Mouse (Mus musculus) megakaryocyte, embryonic 14.5 days (primary cell): ENCODE measurements around the gene Tbc1d9b. TPM values are rescaled to one million over a fixed set of nuclear protein-coding genes. Genes with fewer than 3 reads are reported as not detected.

Source experiments
- H3K27me3 ChIP-seq: replicated peaks from 2 replicates; pipeline ENCODE3; 2012; ENCODE audit warnings: inconsistent platforms
- H3K36me3 ChIP-seq: replicated peaks from 2 replicates; pipeline ENCODE3; 2012; ENCODE audit warnings: low read length, inconsistent platforms, mixed read lengths
- H3K4me1 ChIP-seq: 2 replicates; pipeline ENCODE4 v1.6.1; 2012; ENCODE audit warnings: inconsistent platforms
- H3K4me3 ChIP-seq: replicated peaks from 2 replicates; pipeline ENCODE3; 2012; ENCODE audit warnings: moderate library complexity, mild to moderate bottlenecking, inconsistent platforms
- H3K9me3 ChIP-seq: 2 replicates; pipeline ENCODE4 v1.6.1; 2012; ENCODE audit warnings: inconsistent platforms
- FLI1 ChIP-seq: IDR thresholded peaks from 2 replicates; pipeline ENCODE4 v1.6.1; 2012; ENCODE audit warnings: low read length, inconsistent platforms, mixed read lengths
- GATA1 ChIP-seq: IDR thresholded peaks from 3 replicates; pipeline ENCODE4 v1.6.1; 2012; ENCODE audit warnings: mixed read lengths, low read length, inconsistent platforms, borderline replicate concordance
- polyA plus RNA-seq: library from polyadenylated mRNA; stranded (reverse); fragments of >175 nt; gene quantifications from 2 replicates; pipeline ENCODE4 v1.2.3, GENCODE M21; 2012; ENCODE audit warnings: low replicate concordance; ENCODE audit not compliant: insufficient read depth

The Tbc1d9b gene
- polyA plus RNA-seq, 1 experiment: 34.0 TPM

DNA sequence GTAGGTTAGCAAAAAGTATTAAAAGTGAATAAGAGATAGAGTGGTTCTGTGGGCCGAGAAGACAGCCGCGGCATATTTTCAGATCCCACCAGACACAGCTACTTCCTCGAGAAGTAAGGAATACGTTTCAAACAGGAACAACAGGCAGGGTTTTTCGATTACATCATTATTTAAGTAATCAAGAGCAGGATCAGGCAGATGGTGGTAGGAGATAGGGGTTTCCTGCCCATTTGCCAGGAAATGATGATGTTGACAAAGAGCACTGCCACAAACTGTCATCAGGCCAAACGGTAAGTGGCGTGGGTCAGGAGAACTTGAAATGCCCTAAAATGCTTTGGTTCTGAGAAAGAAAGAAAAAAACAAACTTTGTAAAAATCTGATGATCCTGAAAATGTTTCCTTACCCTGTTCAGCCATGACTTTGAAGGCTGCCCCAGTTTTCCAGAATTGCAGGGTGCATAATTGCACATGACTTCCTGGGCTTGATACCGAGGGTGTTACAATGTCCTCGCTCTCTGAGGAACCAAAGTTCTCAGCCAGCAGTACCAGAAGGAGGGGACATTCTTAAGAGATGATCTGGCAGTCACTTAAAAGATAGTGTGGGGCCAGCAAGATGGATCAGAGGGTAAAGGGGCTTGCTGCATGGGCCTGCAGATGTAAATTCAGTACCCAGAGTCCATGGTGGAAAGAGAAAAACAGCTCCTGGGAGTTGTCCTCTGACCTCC lies 3.1 kb downstream of the Tbc1d9b start:
- H3K9me3 ChIP-seq: no peaks in the 10 kb centered on the region
- peaks cover 63% of the 10 kb centered on the region for H3K4me1 ChIP-seq
- no peaks in the 10 kb centered on the region for H3K27me3 ChIP-seq
- peaks cover 47% of the 10 kb centered on the region for H3K36me3 ChIP-seq
- H3K4me3 ChIP-seq: peak overlapping the region; percentile 70
- TF ChIP-seq GATA1 (no peak), FLI1 (no peak)

DNA sequence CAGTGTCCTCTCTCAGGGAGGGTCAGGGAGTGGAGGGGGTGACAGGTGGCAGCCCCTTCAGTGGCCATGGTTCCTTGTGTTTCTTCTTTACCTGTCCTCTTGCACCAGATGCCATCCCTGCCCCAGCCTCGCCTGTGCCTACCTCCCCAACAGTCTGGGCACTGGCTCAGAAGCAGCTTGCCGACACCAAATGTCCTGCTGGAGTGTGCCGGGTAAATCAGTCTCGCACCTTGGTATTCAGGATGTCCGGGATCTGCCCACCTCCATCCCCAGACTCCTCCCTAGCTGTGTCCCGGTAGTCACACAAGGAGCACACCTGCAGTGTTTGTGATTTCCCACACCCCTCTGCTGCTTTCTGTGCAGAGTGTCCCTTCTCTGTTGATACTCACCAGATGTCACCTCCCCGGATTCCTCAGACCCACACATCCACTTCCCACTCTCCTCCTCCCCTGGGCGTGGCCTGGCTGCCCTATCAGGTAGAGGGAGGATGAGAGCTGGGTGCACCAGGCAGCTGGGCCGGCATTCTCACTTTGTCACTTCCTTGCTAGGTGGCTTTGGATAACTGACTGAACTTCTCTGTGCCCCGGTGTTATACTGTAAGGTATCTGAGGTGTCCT lies 7.1 kb downstream of the Tbc1d9b start:
- TF ChIP-seq GATA1 (no peak), FLI1 (no peak)
- no peaks in the 10 kb centered on the region for H3K9me3 ChIP-seq
- H3K27me3 ChIP-seq: no peaks in the 10 kb centered on the region
- H3K4me1 ChIP-seq: peaks cover 36% of the 10 kb centered on the region
- H3K36me3 ChIP-seq: peaks cover 84% of the 10 kb centered on the region
- no peak overlapping the region for H3K4me3 ChIP-seq

- Histone ChIP-seq H3K36me3 (peaks cover 93% of the 10 kb centered on the region), H3K4me3 (no peak overlapping the region), H3K9me3 (no peaks in the 10 kb centered on the region), H3K4me1 (peaks cover 24% of the 10 kb centered on the region), H3K27me3 (no peaks in the 10 kb centered on the region)
- TF ChIP-seq GATA1 (no peak), FLI1 (no peak)
Observed at GRCm38 (mm10) chr11:50139571-50139970, 8.4 kb downstream of the Tbc1d9b start.

- Histone ChIP-seq H3K36me3 (peaks cover 94% of the 10 kb centered on the region), H3K4me3 (no peak overlapping the region)
- TF ChIP-seq FLI1: no peak
- TF ChIP-seq GATA1: no peak
Observed at GRCm38 (mm10) chr11:50145529-50145928, 14.3 kb downstream of the Tbc1d9b start.

GRCm38 (mm10) chr11:50146121-50146520 lies 14.9 kb downstream of the Tbc1d9b start:
- no peak for TF ChIP-seq GATA1
- no peak for TF ChIP-seq FLI1
- H3K36me3 ChIP-seq: peaks cover 94% of the 10 kb centered on the region
- H3K4me1 ChIP-seq: peaks cover 10% of the 10 kb centered on the region; the same call in 1 of the 2 replicates
- H3K9me3 ChIP-seq: no peaks in the 10 kb centered on the region
- H3K27me3 ChIP-seq: no peaks in the 10 kb centered on the region
- no peak overlapping the region for H3K4me3 ChIP-seq

More at GRCm38 (mm10) chr11:50145529-50145928, 14.3 kb downstream of the Tbc1d9b start:
- Histone ChIP-seq H3K4me1 (peaks cover 10% of the 10 kb centered on the region; the same call in 1 of the 2 replicates), H3K9me3 (no peaks in the 10 kb centered on the region), H3K27me3 (no peaks in the 10 kb centered on the region)

DNA sequence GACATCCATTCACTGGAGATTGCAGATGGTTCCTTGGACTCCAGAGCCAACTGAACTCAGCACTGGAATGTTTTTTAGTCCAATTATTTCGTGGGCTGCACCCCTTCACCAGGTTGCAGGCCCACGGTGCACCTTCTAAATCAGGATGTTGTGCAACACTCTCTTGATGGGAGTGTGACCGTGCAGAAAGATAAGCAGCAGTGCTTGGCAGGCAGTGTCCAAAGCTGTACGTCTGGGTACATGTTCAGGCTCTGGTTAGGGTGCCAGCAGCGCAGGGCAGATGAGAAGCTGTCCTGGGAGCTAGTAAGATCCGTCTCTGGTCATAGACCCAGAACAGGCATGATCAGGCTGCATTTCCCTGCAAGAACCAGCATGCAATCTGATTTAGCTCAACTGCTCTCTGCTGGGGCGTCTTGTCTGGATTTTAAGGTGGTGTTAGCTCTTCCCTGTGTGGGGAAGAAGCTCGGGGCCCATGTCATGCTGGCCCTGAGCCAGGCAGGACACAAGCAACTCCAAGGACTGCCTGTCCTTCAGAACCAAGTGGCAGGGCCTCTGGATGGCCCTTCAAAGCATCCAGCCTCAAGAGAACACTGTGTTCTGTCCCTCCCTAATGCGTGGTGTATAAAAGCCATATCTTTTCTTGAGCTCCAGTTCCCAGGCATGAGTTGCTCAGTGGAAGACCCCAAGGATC lies 16.2 kb downstream of the Tbc1d9b start:
- no peaks in the 10 kb centered on the region for H3K27me3 ChIP-seq
- H3K4me3 ChIP-seq: no peak overlapping the region
- peaks cover 10% of the 10 kb centered on the region; the same call in 1 of the 2 replicates for H3K4me1 ChIP-seq
- no peak for TF ChIP-seq FLI1
- no peak for TF ChIP-seq GATA1
- H3K9me3 ChIP-seq: no peaks in the 10 kb centered on the region
- H3K36me3 ChIP-seq: peaks cover 94% of the 10 kb centered on the region

DNA sequence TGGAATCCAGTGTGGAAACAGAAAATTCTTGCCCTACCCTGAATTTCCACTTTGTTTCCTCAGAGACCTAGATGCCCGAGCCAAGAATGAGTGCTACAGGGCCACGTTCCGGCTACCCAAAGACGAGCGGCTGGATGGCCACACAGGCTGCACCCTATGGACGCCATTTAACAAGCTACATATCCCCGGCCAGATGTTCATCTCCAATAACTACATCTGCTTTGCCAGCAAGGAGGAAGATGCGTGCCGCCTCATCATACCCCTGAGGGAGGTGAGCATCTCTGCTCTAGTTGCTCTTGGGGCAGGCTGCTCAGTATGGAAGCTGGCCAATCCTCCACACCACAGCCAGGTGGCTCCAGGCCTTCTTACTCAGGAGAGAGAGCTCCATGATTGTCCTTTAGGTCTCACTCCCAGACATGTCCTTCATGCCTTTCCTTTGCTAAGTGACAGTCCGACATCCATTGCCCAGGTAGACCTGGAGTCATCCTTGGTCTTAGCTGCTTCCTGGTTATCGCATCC lies 16.8 kb downstream of the Tbc1d9b start:
- Histone ChIP-seq H3K4me3 (no peak overlapping the region), H3K27me3 (no peaks in the 10 kb centered on the region), H3K4me1 (peaks cover 10% of the 10 kb centered on the region; the same call in 1 of the 2 replicates), H3K36me3 (peaks cover 94% of the 10 kb centered on the region), H3K9me3 (no peaks in the 10 kb centered on the region)
- TF ChIP-seq FLI1: no peak
- no peak for TF ChIP-seq GATA1

- TF ChIP-seq GATA1 (no peak), FLI1 (no peak)
- Histone ChIP-seq H3K4me1 (peaks cover 10% of the 10 kb centered on the region; the same call in 1 of the 2 replicates), H3K36me3 (peaks cover 95% of the 10 kb centered on the region), H3K4me3 (no peak overlapping the region), H3K27me3 (no peaks in the 10 kb centered on the region), H3K9me3 (no peaks in the 10 kb centered on the region)
Observed at GRCm38 (mm10) chr11:50149200-50149599, 18.0 kb downstream of the Tbc1d9b start.

GRCm38 (mm10) chr11:50149603-50150150 lies 18.5 kb downstream of the Tbc1d9b start:
- Histone ChIP-seq H3K36me3 (peaks cover 98% of the 10 kb centered on the region), H3K4me1 (peaks cover 10% of the 10 kb centered on the region; the same call in 1 of the 2 replicates), H3K27me3 (no peaks in the 10 kb centered on the region), H3K4me3 (no peak overlapping the region), H3K9me3 (no peaks in the 10 kb centered on the region)
- TF ChIP-seq FLI1 (no peak), GATA1 (no peak)
